Mouse (Mus musculus): Measurements from ENCODE around the gene Cdyl.
A peak's percentile ranks its signal among the peaks of the same experiment; 100 is the strongest.
"Not testable (repeated sequence)": the region's sequence is repeated elsewhere in the genome, so short reads cannot be mapped to it uniquely, and the experiment has no call there.

Gene Cdyl

GRCm38 (mm10) chr13:35807525-35807924, 147.9 kb downstream of the Cdyl start:
- DNase-seq: peak; percentile 51

GRCm38 (mm10) chr13:35807940-35808339, 148.3 kb downstream of the Cdyl start:
- DNase-seq: no peak

- no peak for DNase-seq
Measured at GRCm38 (mm10) chr13:35809252-35810159, 149.9 kb downstream of the Cdyl start.

GRCm38 (mm10) chr13:35810160-35810537, 150.5 kb downstream of the Cdyl start:
- DNase-seq: no peak

GRCm38 (mm10) chr13:35811361-35812190, 151.9 kb downstream of the Cdyl start:
- DNase-seq: no peak

- no peak for DNase-seq
Measured at GRCm38 (mm10) chr13:35812191-35812440, 152.5 kb downstream of the Cdyl start.

GRCm38 (mm10) chr13:35813348-35814127, 153.9 kb downstream of the Cdyl start:
- no peak for DNase-seq

GRCm38 (mm10) chr13:35815205-35815726, 155.6 kb downstream of the Cdyl start:
- no peak for DNase-seq

GRCm38 (mm10) chr13:35815782-35816368, 156.2 kb downstream of the Cdyl start:
- no peak for DNase-seq

- DNase-seq: no peak
Measured at GRCm38 (mm10) chr13:35817626-35818025, 158.0 kb downstream of the Cdyl start.

GRCm38 (mm10) chr13:35818060-35818459, 158.4 kb downstream of the Cdyl start:
- DNase-seq: no peak

GRCm38 (mm10) chr13:35821821-35822454, 162.3 kb downstream of the Cdyl start:
- no peak for DNase-seq

GRCm38 (mm10) chr13:35822795-35823194, 163.2 kb downstream of the Cdyl start:
- DNase-seq: no peak

- no peak for DNase-seq
Measured at GRCm38 (mm10) chr13:35825639-35826038, 166.0 kb downstream of the Cdyl start.

GRCm38 (mm10) chr13:35832676-35833075, 173.0 kb downstream of the Cdyl start:
- DNase-seq: no peak

GRCm38 (mm10) chr13:35833941-35834340, 174.3 kb downstream of the Cdyl start:
- DNase-seq: no peak

GRCm38 (mm10) chr13:35835669-35836068, 176.0 kb downstream of the Cdyl start:
- DNase-seq: no peak

- not testable (repeated sequence) for DNase-seq
Measured at GRCm38 (mm10) chr13:35836501-35836900, 176.9 kb downstream of the Cdyl start.

GRCm38 (mm10) chr13:35840102-35840501, 180.5 kb downstream of the Cdyl start:
- DNase-seq: no peak

- no peak for DNase-seq
Measured at GRCm38 (mm10) chr13:35843383-35843782, 183.8 kb downstream of the Cdyl start.

- DNase-seq: no peak
Measured at GRCm38 (mm10) chr13:35845306-35845705, 185.7 kb downstream of the Cdyl start.

- no peak for DNase-seq
Measured at GRCm38 (mm10) chr13:35848694-35849093, 189.1 kb downstream of the Cdyl start.

Data from liver (tissue).